Mouse (Mus musculus) thymus, adult 2 months (tissue): ENCODE data around the gene Mipol1.

Source experiments
- CTCF ChIP-seq: fragments of 200-500 bp; IDR thresholded peaks from 2 replicates; pipeline ENCODE4 v1.5.1; 2012; ENCODE audit warnings: mild to moderate bottlenecking, control low read depth, low read length, moderate library complexity, borderline replicate concordance; ENCODE audit not compliant: control insufficient read depth, poor library complexity, insufficient read depth; ENCODE audit errors: extremely low read depth
- POLR2A ChIP-seq: fragments of 200-500 bp; IDR thresholded peaks from 2 replicates; pipeline ENCODE4 v1.6.1; 2012; ENCODE audit warnings: mild to moderate bottlenecking, low read length, control low read depth, moderate library complexity; ENCODE audit not compliant: control insufficient read depth, poor library complexity, insufficient read depth; ENCODE audit errors: extremely low read depth

DNA sequence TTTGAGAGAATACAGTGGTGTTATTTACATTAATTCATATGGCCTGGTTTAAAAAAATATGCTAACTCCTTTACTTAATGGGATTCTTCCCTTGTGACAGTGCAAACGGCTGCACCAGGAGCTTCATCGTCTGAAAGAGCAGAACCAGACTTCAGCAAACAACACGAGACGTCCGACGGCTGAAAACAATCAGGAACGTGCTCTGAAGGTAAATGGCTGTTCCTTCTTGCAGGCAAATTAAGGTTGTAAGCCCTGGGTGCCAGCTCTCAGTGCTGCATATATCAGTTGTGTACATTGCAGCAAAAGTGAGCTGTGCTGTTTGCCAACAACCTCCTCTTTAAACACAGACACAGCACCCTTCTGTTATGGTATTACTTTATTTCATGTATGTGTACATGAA, 133.8 kb downstream of the Mipol1 start:
- TF ChIP-seq POLR2A (no peak), CTCF (no peak)
